Mouse (Mus musculus): ENCODE data around the gene Yipf3. TPM values are rescaled to one million over a fixed set of nuclear protein-coding genes. Genes with fewer than 3 reads are reported as not detected.

The Yipf3 gene
- polyA plus RNA-seq, 1 experiment from 2014 or later = 87.2 TPM

DNA sequence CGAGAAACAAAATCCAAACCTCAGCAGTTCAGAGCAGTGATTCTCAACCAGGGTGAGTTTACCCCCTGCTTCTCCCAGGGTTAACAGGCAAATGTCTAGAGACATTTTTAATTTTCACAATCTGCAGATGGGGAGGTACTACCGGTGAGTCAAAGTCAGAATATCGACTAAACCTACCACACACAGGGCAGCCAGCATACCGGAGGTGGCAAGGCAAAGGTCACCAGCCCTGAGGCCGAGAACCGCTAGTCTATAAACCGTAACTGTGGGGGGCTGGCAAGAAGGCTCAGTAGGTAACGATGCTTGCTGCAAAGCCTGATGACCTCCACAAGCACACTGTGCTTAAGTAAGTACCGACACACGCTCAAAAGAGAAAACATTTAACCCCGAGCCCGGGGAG lies 17.6 kb downstream of the Yipf3 start:
- no peak for ATAC-seq
- no peaks in the 10 kb centered on the region for H3K27me3 ChIP-seq (ENCODE audit: control insufficient read depth, insufficient read depth, low read depth, low read length)
- H3K9ac ChIP-seq (ENCODE audit: low read depth, low read length) = no peak overlapping the region
- WGBS = 87% methylated on average over 12 of the region's 12 CpGs
- H3K4me2 ChIP-seq (ENCODE audit: low read length) = no peak overlapping the region
- H3K4me1 ChIP-seq (ENCODE audit: control insufficient read depth, insufficient read depth, low read length) = no peaks in the 10 kb centered on the region
- H3K4me3 ChIP-seq (ENCODE audit: low read depth, low read length) = no peak overlapping the region
- H3K27ac ChIP-seq (ENCODE audit: low read length) = no peak overlapping the region
- H3K9me3 ChIP-seq (replicated peaks; ENCODE audit: control insufficient read depth, low read length, poor library complexity, severe bottlenecking) = no peaks in the 10 kb centered on the region
- peaks cover 10% of the 10 kb centered on the region; the same call in 1 of the 2 replicates for H3K36me3 ChIP-seq (ENCODE audit: control insufficient read depth, insufficient read depth, low read length)

DNA sequence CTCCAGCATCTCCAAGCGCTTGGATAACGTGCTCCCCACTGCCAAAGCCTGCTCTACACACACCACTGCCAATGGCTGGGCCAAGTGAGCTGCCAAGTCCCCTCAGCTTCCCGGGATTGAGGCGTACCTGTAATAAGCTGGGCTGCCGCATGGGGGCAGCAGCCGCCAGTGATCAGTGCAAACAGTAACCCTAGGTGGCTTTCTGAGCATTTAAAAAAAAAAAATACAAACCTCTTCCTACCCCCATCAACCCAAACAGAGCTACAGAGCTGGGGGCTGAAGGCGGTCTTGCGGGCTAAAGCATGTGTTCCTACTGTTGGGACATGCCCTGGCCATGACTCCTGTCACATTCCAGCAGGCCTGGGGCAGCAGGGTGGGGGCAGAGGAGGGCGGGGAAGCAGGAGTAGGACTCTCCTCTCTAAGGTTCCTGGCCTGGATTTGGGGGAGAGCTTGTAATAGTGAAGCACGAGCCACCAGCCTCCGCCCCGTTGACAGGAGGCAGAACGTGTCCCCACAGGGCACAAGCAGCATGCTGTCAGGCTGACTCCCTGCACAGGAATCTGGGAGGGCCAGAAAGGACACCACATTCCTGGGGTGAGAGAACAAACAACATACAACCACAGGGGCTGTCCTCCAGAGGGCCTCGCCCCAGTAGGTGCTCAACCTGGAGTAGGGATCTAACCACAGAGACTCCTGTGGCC lies 18.2 kb downstream of the Yipf3 start:
- no peaks in the 10 kb centered on the region for H3K27me3 ChIP-seq (ENCODE audit: control insufficient read depth, insufficient read depth, low read depth, low read length)
- H3K9ac ChIP-seq (ENCODE audit: low read depth, low read length) = no peak overlapping the region
- no peaks in the 10 kb centered on the region for H3K9me3 ChIP-seq (replicated peaks; ENCODE audit: control insufficient read depth, low read length, poor library complexity, severe bottlenecking)
- H3K36me3 ChIP-seq (ENCODE audit: control insufficient read depth, insufficient read depth, low read length) = peaks cover 10% of the 10 kb centered on the region; the same call in 1 of the 2 replicates
- no peaks in the 10 kb centered on the region for H3K4me1 ChIP-seq (ENCODE audit: control insufficient read depth, insufficient read depth, low read length)
- no peak overlapping the region for H3K4me3 ChIP-seq (ENCODE audit: low read depth, low read length)
- peak; percentile 40; the same call in 1 of the 2 replicates for ATAC-seq
- no peak overlapping the region for H3K4me2 ChIP-seq (ENCODE audit: low read length)
- H3K27ac ChIP-seq (ENCODE audit: low read length) = no peak overlapping the region
- WGBS = 26% methylated on average over 14 of the region's 14 CpGs

DNA sequence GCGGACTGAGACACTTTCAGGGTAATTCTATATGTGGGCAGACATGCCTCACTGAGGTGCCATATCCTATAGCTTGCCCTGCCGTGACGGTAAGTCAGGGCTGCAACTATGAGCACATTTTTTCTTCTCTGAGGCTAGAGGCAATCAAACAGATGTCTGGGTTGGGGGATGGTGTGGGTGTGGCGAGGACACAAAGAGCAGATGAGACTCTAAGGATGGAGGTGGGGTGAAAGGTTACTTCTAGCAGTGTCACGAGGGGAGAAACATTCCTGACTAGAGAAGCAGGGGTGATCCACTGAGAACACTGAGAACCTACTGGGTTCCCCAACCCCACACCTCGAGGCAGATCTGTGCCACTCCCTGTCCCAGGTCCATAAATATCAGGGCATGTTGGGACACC lies 19.1 kb downstream of the Yipf3 start:
- Histone ChIP-seq H3K9ac (ENCODE audit: low read depth, low read length) (no peak overlapping the region), H3K27ac (ENCODE audit: low read length) (no peak overlapping the region), H3K27me3 (ENCODE audit: control insufficient read depth, insufficient read depth, low read depth, low read length) (no peaks in the 10 kb centered on the region), H3K4me2 (ENCODE audit: low read length) (no peak overlapping the region), H3K4me1 (ENCODE audit: control insufficient read depth, insufficient read depth, low read length) (no peaks in the 10 kb centered on the region), H3K9me3 (replicated peaks; ENCODE audit: control insufficient read depth, low read length, poor library complexity, severe bottlenecking) (no peaks in the 10 kb centered on the region), H3K4me3 (ENCODE audit: low read depth, low read length) (no peak overlapping the region), H3K36me3 (ENCODE audit: control insufficient read depth, insufficient read depth, low read length) (peaks cover 10% of the 10 kb centered on the region; the same call in 1 of the 2 replicates)
- ATAC-seq = no peak
- 75% methylated on average over 6 of the region's 6 CpGs for WGBS

- Histone ChIP-seq H3K4me1 (ENCODE audit: control insufficient read depth, insufficient read depth, low read length) (no peaks in the 10 kb centered on the region), H3K4me3 (ENCODE audit: low read depth, low read length) (no peak overlapping the region), H3K9me3 (replicated peaks; ENCODE audit: control insufficient read depth, low read length, poor library complexity, severe bottlenecking) (no peaks in the 10 kb centered on the region), H3K27me3 (ENCODE audit: control insufficient read depth, insufficient read depth, low read depth, low read length) (no peaks in the 10 kb centered on the region), H3K36me3 (ENCODE audit: control insufficient read depth, insufficient read depth, low read length) (peaks cover 8% of the 10 kb centered on the region; the same call in 1 of the 2 replicates), H3K27ac (ENCODE audit: low read length) (no peak overlapping the region), H3K4me2 (ENCODE audit: low read length) (no peak overlapping the region), H3K9ac (ENCODE audit: low read depth, low read length) (no peak overlapping the region)
- no peak for ATAC-seq
- WGBS = 91% methylated on average over 7 of the region's 7 CpGs
Observed at GRCm38 (mm10) chr17:46267511-46267910, 19.6 kb downstream of the Yipf3 start.

GRCm38 (mm10) chr17:46268026-46268720 lies 20.3 kb downstream of the Yipf3 start:
- Histone ChIP-seq H3K9ac (ENCODE audit: low read depth, low read length) (no peak overlapping the region), H3K27me3 (ENCODE audit: control insufficient read depth, insufficient read depth, low read depth, low read length) (no peaks in the 10 kb centered on the region), H3K4me2 (ENCODE audit: low read length) (no peak overlapping the region), H3K4me3 (ENCODE audit: low read depth, low read length) (no peak overlapping the region), H3K9me3 (replicated peaks; ENCODE audit: control insufficient read depth, low read length, poor library complexity, severe bottlenecking) (no peaks in the 10 kb centered on the region), H3K36me3 (ENCODE audit: control insufficient read depth, insufficient read depth, low read length) (peaks cover 8% of the 10 kb centered on the region; the same call in 1 of the 2 replicates), H3K27ac (ENCODE audit: low read length) (no peak overlapping the region), H3K4me1 (ENCODE audit: control insufficient read depth, insufficient read depth, low read length) (no peaks in the 10 kb centered on the region)
- ATAC-seq = no peak
- WGBS = 86% methylated on average over 10 of the region's 10 CpGs

DNA sequence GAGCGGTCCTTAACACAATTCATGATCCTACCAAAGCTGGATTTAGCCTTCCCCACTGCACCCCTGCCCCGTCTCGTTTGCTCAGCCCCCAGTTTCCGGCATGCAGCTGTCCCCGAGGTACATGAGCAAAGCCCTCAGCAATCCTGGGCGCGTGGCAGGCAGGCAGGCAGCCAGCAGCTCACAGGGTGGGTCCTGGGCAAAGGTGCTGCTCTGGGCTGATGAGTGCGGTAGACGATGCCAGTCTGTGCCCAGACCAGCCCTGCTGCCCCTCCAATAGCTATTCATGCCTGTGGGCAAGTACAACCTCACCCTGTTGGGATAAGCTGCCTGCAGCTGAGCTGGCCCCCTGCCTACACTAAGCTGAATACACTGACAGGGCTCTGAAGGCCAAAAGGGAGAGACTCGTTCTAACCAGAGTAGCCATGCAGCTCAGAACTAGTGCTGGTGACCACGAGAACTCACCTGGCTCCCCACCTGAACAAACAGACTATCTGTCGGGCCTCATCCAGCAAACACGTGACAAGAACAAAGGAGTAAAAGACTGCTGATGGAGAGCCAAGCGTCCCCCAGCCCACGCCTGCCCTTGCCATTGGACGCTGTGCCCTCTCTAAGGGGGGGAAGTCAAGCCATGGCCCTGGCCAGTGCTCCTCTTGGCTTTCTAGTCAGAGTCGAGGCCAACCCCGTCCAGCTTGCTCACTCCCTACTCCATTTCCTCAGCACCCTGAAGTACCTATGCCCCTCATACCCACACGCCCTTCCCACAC lies 22.1 kb downstream of the Yipf3 start:
- Histone ChIP-seq H3K9ac (ENCODE audit: low read depth, low read length) (no peak overlapping the region), H3K27ac (ENCODE audit: low read length) (no peak overlapping the region), H3K4me3 (ENCODE audit: low read depth, low read length) (no peak overlapping the region), H3K27me3 (ENCODE audit: control insufficient read depth, insufficient read depth, low read depth, low read length) (no peaks in the 10 kb centered on the region), H3K4me1 (ENCODE audit: control insufficient read depth, insufficient read depth, low read length) (no peaks in the 10 kb centered on the region), H3K9me3 (replicated peaks; ENCODE audit: control insufficient read depth, low read length, poor library complexity, severe bottlenecking) (no peaks in the 10 kb centered on the region), H3K36me3 (ENCODE audit: control insufficient read depth, insufficient read depth, low read length) (no peaks in the 10 kb centered on the region), H3K4me2 (ENCODE audit: low read length) (no peak overlapping the region)
- 84% methylated on average over 19 of the region's 19 CpGs for WGBS
- ATAC-seq = no peak

GRCm38 (mm10) chr17:46272058-46272457 lies 24.2 kb downstream of the Yipf3 start:
- 82% methylated on average over 2 of the region's 2 CpGs for WGBS
- no peaks in the 10 kb centered on the region for H3K9me3 ChIP-seq (replicated peaks; ENCODE audit: control insufficient read depth, low read length, poor library complexity, severe bottlenecking)
- H3K4me2 ChIP-seq (ENCODE audit: low read length) = no peak overlapping the region
- no peaks in the 10 kb centered on the region for H3K4me1 ChIP-seq (ENCODE audit: control insufficient read depth, insufficient read depth, low read length)
- H3K27me3 ChIP-seq (ENCODE audit: control insufficient read depth, insufficient read depth, low read depth, low read length) = no peaks in the 10 kb centered on the region
- no peak overlapping the region for H3K27ac ChIP-seq (ENCODE audit: low read length)
- H3K4me3 ChIP-seq (ENCODE audit: low read depth, low read length) = no peak overlapping the region
- ATAC-seq = no peak
- no peak overlapping the region for H3K9ac ChIP-seq (ENCODE audit: low read depth, low read length)
- no peaks in the 10 kb centered on the region for H3K36me3 ChIP-seq (ENCODE audit: control insufficient read depth, insufficient read depth, low read length)

- H3K27ac ChIP-seq (ENCODE audit: low read length) = no peak overlapping the region
- H3K27me3 ChIP-seq (ENCODE audit: control insufficient read depth, insufficient read depth, low read depth, low read length) = no peaks in the 10 kb centered on the region
- H3K4me1 ChIP-seq (ENCODE audit: control insufficient read depth, insufficient read depth, low read length) = no peaks in the 10 kb centered on the region
- H3K9me3 ChIP-seq (replicated peaks; ENCODE audit: control insufficient read depth, low read length, poor library complexity, severe bottlenecking) = no peaks in the 10 kb centered on the region
- no peak overlapping the region for H3K4me3 ChIP-seq (ENCODE audit: low read depth, low read length)
- no peak overlapping the region for H3K4me2 ChIP-seq (ENCODE audit: low read length)
- no peaks in the 10 kb centered on the region for H3K36me3 ChIP-seq (ENCODE audit: control insufficient read depth, insufficient read depth, low read length)
- no peak for ATAC-seq
- WGBS = 91% methylated on average over 5 of the region's 5 CpGs
- no peak overlapping the region for H3K9ac ChIP-seq (ENCODE audit: low read depth, low read length)
Observed at GRCm38 (mm10) chr17:46272675-46273074, 24.8 kb downstream of the Yipf3 start.

GRCm38 (mm10) chr17:46273803-46274236 lies 25.9 kb downstream of the Yipf3 start:
- Histone ChIP-seq H3K27me3 (ENCODE audit: control insufficient read depth, insufficient read depth, low read depth, low read length) (no peaks in the 10 kb centered on the region), H3K4me2 (ENCODE audit: low read length) (no peak overlapping the region), H3K4me3 (ENCODE audit: low read depth, low read length) (no peak overlapping the region), H3K9ac (ENCODE audit: low read depth, low read length) (no peak overlapping the region), H3K27ac (ENCODE audit: low read length) (no peak overlapping the region), H3K36me3 (ENCODE audit: control insufficient read depth, insufficient read depth, low read length) (no peaks in the 10 kb centered on the region), H3K9me3 (replicated peaks; ENCODE audit: control insufficient read depth, low read length, poor library complexity, severe bottlenecking) (no peaks in the 10 kb centered on the region), H3K4me1 (ENCODE audit: control insufficient read depth, insufficient read depth, low read length) (no peaks in the 10 kb centered on the region)
- WGBS = 76% methylated on average over 1 of the region's 1 CpGs
- no peak for ATAC-seq
